Mouse (Mus musculus) lung, postnatal 0 days (tissue): ENCODE measurements at regions not wholly inside any gene's neighbourhood (a gene's known extent, or its start where the extent isn't known, plus 50 kb on each side); places are given as distances from the start of the nearest gene placed in this dataset.

Experiments
- ATAC-seq: fragments of 200-750 bp; cut with Nextera tagmentation; 2 replicates; pipeline ENCODE4 v1.8.0; 2017; ENCODE audit warnings: moderate library complexity
- DNase-seq: peaks from one replicate; pipeline ENCODE4 v3.0.0-alpha.2; 2016; ENCODE audit warnings: low spot score
- H3K27ac ChIP-seq: fragments of 300-500 bp; sonication (generic); 2 replicates; pipeline ENCODE4 v1.5.1; 2014; ENCODE audit warnings: antibody characterized with exemption, mild to moderate bottlenecking, low read length, mixed read lengths
- H3K27me3 ChIP-seq: fragments of 300-500 bp; sonication (generic); replicated peaks from 2 replicates; pipeline ENCODE4 v1.6.1; 2014; ENCODE audit warnings: low read length, mixed read lengths; ENCODE audit not compliant: insufficient read depth
- H3K36me3 ChIP-seq: fragments of 300-500 bp; sonication (generic); 2 replicates; pipeline ENCODE4 v1.6.1; 2014; ENCODE audit warnings: low read length, mixed read lengths; ENCODE audit not compliant: insufficient read depth
- H3K4me1 ChIP-seq: fragments of 300-500 bp; sonication (generic); 2 replicates; pipeline ENCODE4 v1.6.1; 2014; ENCODE audit warnings: antibody characterized with exemption, low read depth, low read length, mixed read lengths; ENCODE audit not compliant: insufficient read depth
- H3K4me2 ChIP-seq: fragments of 300-500 bp; sonication (generic); replicated peaks from 2 replicates; pipeline ENCODE4 v1.6.1; 2014; ENCODE audit warnings: low read depth, mild to moderate bottlenecking, low read length, moderate library complexity, mixed read lengths
- H3K4me3 ChIP-seq: fragments of 300-500 bp; sonication (generic); 2 replicates; pipeline ENCODE4 v1.5.1; 2014; ENCODE audit warnings: low read depth, low read length
- H3K9ac ChIP-seq: fragments of 300-500 bp; sonication (generic); replicated peaks from 2 replicates; pipeline ENCODE4 v1.6.1; 2014; ENCODE audit warnings: low read depth, mild to moderate bottlenecking
- H3K9me3 ChIP-seq: fragments of 300-500 bp; sonication (generic); 2 replicates; pipeline ENCODE4 v1.6.1; 2016; ENCODE audit warnings: low read length, mixed read lengths
- CTCF ChIP-seq: IDR thresholded peaks from 2 replicates; pipeline ENCODE4 v1.5.1; 2016; ENCODE audit warnings: antibody characterized with exemption, mild to moderate bottlenecking
- EP300 ChIP-seq: IDR thresholded peaks from 2 replicates; pipeline ENCODE4 v1.6.1; 2016; ENCODE audit warnings: antibody characterized with exemption, mild to moderate bottlenecking, control low read depth
- WGBS: fragments of 180-500 bp; shearing (Covaris S2); extraction: QIAGEN DNeasy Blood & Tissue Kit; methylation state at CpG from one replicate; pipeline ENCODE4 v1.1.7; 2014; 5-methylcytosine and 5-hydroxymethylcytosine counted together

GRCm38 (mm10) chr12:92179292-92179691 is 330.3 kb upstream of the Sel1l start:
- Histone ChIP-seq H3K4me3 (no peak overlapping the region), H3K4me2 (no peak overlapping the region), H3K4me1 (no peaks in the 10 kb centered on the region), H3K27me3 (no peaks in the 10 kb centered on the region), H3K27ac (no peak overlapping the region), H3K36me3 (no peaks in the 10 kb centered on the region), H3K9ac (no peak overlapping the region), H3K9me3 (no peaks in the 10 kb centered on the region)
- 60% methylated on average over 5 of the region's 5 CpGs for WGBS
- TF ChIP-seq CTCF (no peak), EP300 (no peak)
- no peak for DNase-seq
- no peak for ATAC-seq

- no peak overlapping the region for H3K9ac ChIP-seq
- no peaks in the 10 kb centered on the region for H3K9me3 ChIP-seq
- no peaks in the 10 kb centered on the region for H3K27me3 ChIP-seq
- H3K4me1 ChIP-seq, result no peaks in the 10 kb centered on the region
- no peak for TF ChIP-seq CTCF
- no peak for TF ChIP-seq EP300
- DNase-seq (no peak), ATAC-seq (no peak)
- H3K4me3 ChIP-seq, result no peak overlapping the region
- H3K36me3 ChIP-seq, result no peaks in the 10 kb centered on the region
- no peak overlapping the region for H3K4me2 ChIP-seq
- H3K27ac ChIP-seq, result no peak overlapping the region
Measured at GRCm38 (mm10) chr12:92156726-92157125, 307.8 kb upstream of the Sel1l start.

DNA sequence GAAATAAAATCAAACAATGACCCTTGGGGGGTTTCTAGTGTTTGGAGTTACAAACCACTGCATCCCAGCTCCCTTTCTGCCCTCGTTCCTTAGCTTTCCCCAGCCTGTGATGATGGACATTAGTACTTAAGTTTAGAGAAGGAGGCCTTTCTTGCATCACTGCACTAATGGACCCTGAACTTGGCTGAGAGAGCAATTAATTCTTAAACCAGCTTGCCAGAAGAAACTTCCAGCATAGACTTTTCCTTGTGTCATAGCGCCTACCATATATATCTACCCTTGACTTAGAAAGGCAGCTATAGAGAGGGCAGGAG is 303.9 kb upstream of the Sel1l start:
- no peaks in the 10 kb centered on the region for H3K9me3 ChIP-seq
- H3K27ac ChIP-seq, result no peak overlapping the region
- H3K27me3 ChIP-seq, result no peaks in the 10 kb centered on the region
- no peak overlapping the region for H3K4me2 ChIP-seq
- H3K9ac ChIP-seq, result no peak overlapping the region
- H3K4me3 ChIP-seq, result no peak overlapping the region
- H3K4me1 ChIP-seq, result no peaks in the 10 kb centered on the region
- ATAC-seq (no peak), DNase-seq (no peak)
- H3K36me3 ChIP-seq, result no peaks in the 10 kb centered on the region
- TF ChIP-seq EP300 (no peak), CTCF (no peak)
- 72% methylated on average over 2 of the region's 2 CpGs for WGBS

DNA sequence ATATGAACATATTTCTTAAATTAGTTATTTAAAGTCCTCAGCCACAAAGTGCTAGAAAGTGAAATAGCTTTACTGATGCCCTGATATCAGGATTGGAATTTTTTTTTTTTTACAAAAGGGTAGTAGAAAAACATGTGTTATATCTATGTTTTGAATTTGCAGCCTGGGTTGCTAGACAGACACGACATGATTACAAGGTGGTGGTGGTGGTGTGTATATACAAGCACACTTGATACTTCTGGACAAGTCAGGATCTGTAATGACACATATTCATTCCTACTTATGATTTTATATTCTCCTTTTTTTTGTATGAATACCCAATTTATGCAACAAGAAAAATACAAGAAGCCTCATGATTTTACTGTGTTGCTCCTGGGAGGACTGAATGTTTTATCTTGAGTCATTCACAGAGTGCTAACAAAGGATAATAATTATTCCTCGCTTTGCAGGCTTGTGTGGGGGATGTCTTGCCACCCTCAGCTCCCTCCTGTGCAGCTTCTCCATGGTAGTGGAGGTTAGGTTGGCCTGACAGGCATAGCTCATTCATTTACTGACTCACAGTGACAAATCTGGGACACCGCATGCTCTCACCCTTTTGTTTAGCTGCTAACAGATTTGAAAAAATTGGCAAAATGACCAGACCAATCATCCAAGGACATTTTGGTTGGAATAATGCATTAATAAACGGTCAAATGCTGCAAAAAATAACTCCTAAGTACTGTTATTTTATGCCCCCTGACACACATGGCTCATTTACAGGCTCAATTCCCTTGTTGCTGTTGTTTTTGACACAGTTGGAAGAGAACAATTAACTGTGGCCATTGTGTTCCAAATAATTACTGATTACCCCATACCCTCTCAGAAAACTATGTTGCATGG is 303.3 kb upstream of the Sel1l start:
- DNase-seq (no peak), ATAC-seq (no peak)
- no peaks in the 10 kb centered on the region for H3K27me3 ChIP-seq
- no peak overlapping the region for H3K9ac ChIP-seq
- WGBS, result 54% methylated on average over 4 of the region's 4 CpGs
- H3K9me3 ChIP-seq, result no peaks in the 10 kb centered on the region
- no peak overlapping the region for H3K4me3 ChIP-seq
- H3K27ac ChIP-seq, result no peak overlapping the region
- H3K4me2 ChIP-seq, result no peak overlapping the region
- TF ChIP-seq EP300 (no peak), CTCF (no peak)
- no peaks in the 10 kb centered on the region for H3K36me3 ChIP-seq
- H3K4me1 ChIP-seq, result no peaks in the 10 kb centered on the region

DNA sequence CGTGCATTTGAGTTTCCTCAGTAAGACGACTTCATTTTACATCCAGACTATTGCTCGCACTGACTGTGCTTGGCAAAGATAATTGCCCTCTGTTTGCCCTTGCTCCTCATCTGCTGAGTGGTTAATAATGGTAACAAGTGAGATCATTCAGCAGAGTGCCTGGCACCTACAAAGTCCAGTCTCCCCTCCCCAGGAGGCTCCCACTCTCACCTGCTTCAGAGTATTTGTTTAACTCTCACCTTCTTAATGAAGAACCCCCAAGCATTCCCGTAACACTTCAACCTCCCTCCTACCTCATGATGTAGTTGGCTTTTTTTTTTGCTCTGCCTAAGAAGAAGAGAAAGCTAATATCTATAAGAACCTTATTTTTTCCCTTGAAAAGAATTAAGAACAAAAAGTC is 288.6 kb upstream of the Sel1l start:
- Histone ChIP-seq H3K27me3 (no peaks in the 10 kb centered on the region), H3K4me3 (no peak overlapping the region), H3K4me1 (no peaks in the 10 kb centered on the region), H3K27ac (no peak overlapping the region), H3K9me3 (no peaks in the 10 kb centered on the region), H3K4me2 (no peak overlapping the region), H3K9ac (no peak overlapping the region), H3K36me3 (no peaks in the 10 kb centered on the region)
- DNase-seq, result peak; percentile 68
- TF ChIP-seq EP300 (peak; percentile 74), CTCF (no peak)
- peak; percentile 86 for ATAC-seq
- 43% methylated on average over 4 of the region's 4 CpGs for WGBS

DNA sequence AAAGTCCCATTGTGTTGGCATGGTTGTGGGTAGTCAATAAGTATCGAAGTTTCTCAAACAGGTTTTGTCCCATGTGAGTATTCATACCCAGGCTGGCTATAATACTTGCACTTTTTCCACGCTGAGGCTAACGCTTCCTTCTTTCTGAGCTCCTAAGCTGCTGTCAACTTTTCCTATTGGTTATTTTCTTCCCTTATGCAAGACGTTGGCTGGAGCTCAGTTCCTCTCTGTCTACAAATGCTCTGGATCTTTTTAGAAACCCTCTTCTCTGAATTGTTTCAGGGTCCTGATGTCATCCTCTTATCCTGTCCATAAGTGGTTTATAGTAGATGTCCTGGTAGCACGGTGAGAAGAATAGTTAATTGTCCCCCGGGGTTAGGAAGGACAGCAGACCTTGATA is 278.7 kb upstream of the Sel1l start:
- Histone ChIP-seq H3K27me3 (no peaks in the 10 kb centered on the region), H3K9me3 (no peaks in the 10 kb centered on the region), H3K4me2 (no peak overlapping the region), H3K9ac (no peak overlapping the region), H3K27ac (no peak overlapping the region), H3K4me1 (no peaks in the 10 kb centered on the region), H3K36me3 (no peaks in the 10 kb centered on the region), H3K4me3 (no peak overlapping the region)
- WGBS, result 71% methylated on average over 6 of the region's 6 CpGs
- ATAC-seq (no peak), DNase-seq (no peak)
- TF ChIP-seq CTCF (no peak), EP300 (no peak)
